Mouse (Mus musculus): ENCODE measurements around the gene Adamts18. TPM values are rescaled to one million over a fixed set of nuclear protein-coding genes. Genes with fewer than 3 reads are reported as not detected.

The Adamts18 gene
- polyA plus RNA-seq, 1 experiment from 2014 or later: 0.48 TPM

GRCm38 (mm10) chr8:113859890-113860683 lies 11.5 kb upstream of the Adamts18 start:
- Histone ChIP-seq H3K36me3 (no peaks in the 10 kb centered on the region), H3K27me3 (replicated peaks) (no peaks in the 10 kb centered on the region), H3K9me3 (no peaks in the 10 kb centered on the region), H3K27ac (no peak overlapping the region), H3K9ac (no peak overlapping the region), H3K4me1 (replicated peaks) (no peaks in the 10 kb centered on the region), H3K4me2 (replicated peaks) (no peak overlapping the region), H3K4me3 (replicated peaks) (no peak overlapping the region)
- WGBS: 82% methylated on average over 12 of the region's 12 CpGs
- peak; percentile 58 for ATAC-seq

DNA sequence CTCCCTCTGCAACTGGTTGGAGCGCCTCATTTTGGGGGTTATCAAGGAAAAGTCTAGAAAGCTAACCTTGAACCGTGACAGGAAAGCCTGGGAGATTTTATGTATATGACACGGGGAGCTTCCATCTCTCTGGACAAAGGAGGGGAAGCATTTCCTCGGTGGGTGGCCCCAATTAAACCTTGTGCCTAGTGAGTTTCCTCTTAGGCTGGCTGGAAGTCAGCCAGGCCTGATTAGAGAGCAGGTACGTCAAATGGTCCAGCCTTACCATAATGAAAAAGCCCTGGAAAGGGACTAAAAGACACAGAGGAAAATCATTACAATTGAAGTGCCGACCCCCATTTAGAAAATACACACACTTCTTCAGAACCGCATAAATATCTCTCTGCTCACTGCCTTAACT lies 10.3 kb upstream of the Adamts18 start:
- no peak overlapping the region for H3K4me3 ChIP-seq (replicated peaks)
- no peaks in the 10 kb centered on the region for H3K4me1 ChIP-seq (replicated peaks)
- no peak overlapping the region for H3K27ac ChIP-seq
- no peaks in the 10 kb centered on the region for H3K27me3 ChIP-seq (replicated peaks)
- 61% methylated on average over 7 of the region's 7 CpGs for WGBS
- H3K4me2 ChIP-seq (replicated peaks): no peak overlapping the region
- no peak overlapping the region for H3K9ac ChIP-seq
- no peaks in the 10 kb centered on the region for H3K9me3 ChIP-seq
- no peaks in the 10 kb centered on the region for H3K36me3 ChIP-seq
- no peak for ATAC-seq

GRCm38 (mm10) chr8:113854622-113855293 lies 6.2 kb upstream of the Adamts18 start:
- H3K27me3 ChIP-seq (replicated peaks): 0 out of 2 replicates have a peak, but pooled peaks cover under 1% of the 10 kb centered on the region
- no peaks in the 10 kb centered on the region for H3K9me3 ChIP-seq
- no peak overlapping the region for H3K9ac ChIP-seq
- 83% methylated on average over 8 of the region's 8 CpGs for WGBS
- no peaks in the 10 kb centered on the region for H3K36me3 ChIP-seq
- no peak for ATAC-seq
- no peak overlapping the region for H3K4me2 ChIP-seq (replicated peaks)
- H3K4me3 ChIP-seq (replicated peaks): no peak overlapping the region
- no peaks in the 10 kb centered on the region for H3K4me1 ChIP-seq (replicated peaks)
- H3K27ac ChIP-seq: no peak overlapping the region

DNA sequence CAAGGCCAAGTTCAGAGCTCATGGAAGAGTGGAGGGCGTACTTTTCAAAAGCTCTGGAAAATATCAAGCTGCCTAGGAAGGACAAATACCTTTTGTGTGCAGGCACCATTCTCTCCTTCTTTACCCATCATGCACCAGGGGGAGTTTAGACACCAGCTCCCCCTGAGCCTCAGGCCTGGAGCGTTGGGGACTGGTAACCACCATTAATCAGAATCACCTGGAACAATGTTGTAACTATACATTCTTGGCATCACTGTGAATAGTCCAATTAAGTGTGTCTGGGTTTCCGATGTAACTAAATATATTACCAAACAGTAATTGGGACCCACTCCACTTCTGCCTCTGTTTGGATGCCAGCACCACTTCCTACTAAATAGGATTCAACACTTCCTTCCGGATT lies 5.2 kb upstream of the Adamts18 start:
- H3K9ac ChIP-seq: no peak overlapping the region
- H3K27me3 ChIP-seq (replicated peaks): peaks cover 10% of the 10 kb centered on the region
- 64% methylated on average over 4 of the region's 4 CpGs for WGBS
- no peaks in the 10 kb centered on the region for H3K9me3 ChIP-seq
- no peaks in the 10 kb centered on the region for H3K4me1 ChIP-seq (replicated peaks)
- no peaks in the 10 kb centered on the region for H3K36me3 ChIP-seq
- no peak overlapping the region for H3K4me2 ChIP-seq (replicated peaks)
- no peak for ATAC-seq
- H3K27ac ChIP-seq: no peak overlapping the region
- no peak overlapping the region for H3K4me3 ChIP-seq (replicated peaks)

DNA sequence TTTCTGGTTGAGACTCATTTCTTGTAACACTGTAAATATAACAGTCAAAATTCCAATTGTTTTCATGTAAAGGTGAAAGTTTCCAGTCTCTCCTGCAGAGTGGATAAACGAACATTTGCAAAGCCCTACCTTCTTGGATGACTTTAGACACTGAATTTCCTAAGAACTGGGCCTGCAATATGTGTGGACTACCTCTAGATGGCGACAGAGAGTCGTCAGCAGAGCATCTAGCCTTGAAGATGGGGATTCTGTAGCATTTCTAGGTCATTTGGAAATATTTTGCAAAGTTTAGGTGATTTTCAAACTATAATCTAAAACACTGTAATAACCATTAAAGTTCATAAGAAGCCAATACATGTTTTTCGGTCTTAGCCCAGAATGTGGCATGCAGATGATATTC lies 3.1 kb upstream of the Adamts18 start:
- Histone ChIP-seq H3K27me3 (replicated peaks) (peaks cover 29% of the 10 kb centered on the region), H3K9ac (no peak overlapping the region), H3K9me3 (no peaks in the 10 kb centered on the region), H3K4me3 (replicated peaks) (no peak overlapping the region), H3K27ac (no peak overlapping the region), H3K4me2 (replicated peaks) (no peak overlapping the region), H3K36me3 (no peaks in the 10 kb centered on the region), H3K4me1 (replicated peaks) (peaks cover 7% of the 10 kb centered on the region)
- WGBS: 47% methylated on average over 4 of the region's 4 CpGs
- no peak for ATAC-seq

DNA sequence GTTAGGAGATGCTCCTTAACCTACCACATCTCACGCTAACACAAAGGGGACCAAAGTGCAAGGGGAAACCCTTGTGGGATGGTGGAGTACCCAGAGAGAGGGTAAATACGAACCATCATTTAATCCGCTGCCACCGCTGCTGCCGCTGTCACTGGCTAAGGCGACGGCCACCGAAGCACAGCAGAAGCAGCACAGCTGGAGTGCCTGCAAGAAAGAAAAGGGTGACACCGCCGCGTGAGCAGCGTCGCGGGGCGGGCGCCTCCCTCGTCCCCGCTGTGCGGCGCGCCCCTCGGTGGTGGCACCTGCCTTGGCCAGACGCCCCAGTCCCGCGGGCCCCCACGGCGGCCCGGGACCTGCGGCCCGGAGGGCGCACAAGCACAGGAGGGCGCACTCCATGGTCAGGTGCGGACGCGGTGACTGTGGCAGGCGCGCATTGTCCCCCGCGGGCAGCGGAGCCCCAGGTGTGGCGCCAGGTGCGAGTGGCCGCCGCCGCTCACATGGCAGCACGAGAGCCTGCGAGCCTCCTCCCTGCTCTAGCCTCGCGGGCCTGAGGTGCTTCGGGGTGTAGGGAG lies 371 bp downstream of the Adamts18 start:
- peaks cover 7% of the 10 kb centered on the region for H3K4me1 ChIP-seq (replicated peaks)
- peak overlapping the region; percentile 18 for H3K9ac ChIP-seq
- ATAC-seq: peak; percentile 51
- peak overlapping the region; percentile 90 for H3K4me2 ChIP-seq (replicated peaks)
- H3K27ac ChIP-seq: no peak overlapping the region
- no peaks in the 10 kb centered on the region for H3K36me3 ChIP-seq
- H3K4me3 ChIP-seq (replicated peaks): peak overlapping the region; percentile 38
- H3K9me3 ChIP-seq: no peaks in the 10 kb centered on the region
- under 1% methylated on average over 50 of the region's 50 CpGs for WGBS
- H3K27me3 ChIP-seq (replicated peaks): peaks cover 30% of the 10 kb centered on the region

GRCm38 (mm10) chr8:113847606-113848080 lies 895 bp downstream of the Adamts18 start:
- H3K9ac ChIP-seq: no peak overlapping the region
- no peaks in the 10 kb centered on the region for H3K36me3 ChIP-seq
- WGBS: 16% methylated on average over 12 of the region's 12 CpGs
- peak overlapping the region; percentile 90 for H3K4me2 ChIP-seq (replicated peaks)
- H3K4me3 ChIP-seq (replicated peaks): peak overlapping the region; percentile 38
- H3K9me3 ChIP-seq: no peaks in the 10 kb centered on the region
- no peak for ATAC-seq
- peaks cover 7% of the 10 kb centered on the region for H3K4me1 ChIP-seq (replicated peaks)
- peaks cover 30% of the 10 kb centered on the region for H3K27me3 ChIP-seq (replicated peaks)
- no peak overlapping the region for H3K27ac ChIP-seq

GRCm38 (mm10) chr8:113846669-113847068 lies 1.9 kb downstream of the Adamts18 start:
- H3K27me3 ChIP-seq (replicated peaks): peaks cover 30% of the 10 kb centered on the region
- H3K36me3 ChIP-seq: no peaks in the 10 kb centered on the region
- no peak overlapping the region for H3K27ac ChIP-seq
- H3K4me3 ChIP-seq (replicated peaks): no peak overlapping the region
- no peak overlapping the region for H3K4me2 ChIP-seq (replicated peaks)
- WGBS: 75% methylated on average over 5 of the region's 5 CpGs
- no peak overlapping the region for H3K9ac ChIP-seq
- no peak for ATAC-seq
- peaks cover 7% of the 10 kb centered on the region for H3K4me1 ChIP-seq (replicated peaks)
- no peaks in the 10 kb centered on the region for H3K9me3 ChIP-seq

GRCm38 (mm10) chr8:113844801-113845301 lies 3.7 kb downstream of the Adamts18 start:
- Histone ChIP-seq H3K36me3 (no peaks in the 10 kb centered on the region), H3K9ac (no peak overlapping the region), H3K27me3 (replicated peaks) (peaks cover 30% of the 10 kb centered on the region), H3K4me1 (replicated peaks) (peaks cover 7% of the 10 kb centered on the region), H3K4me2 (replicated peaks) (peak overlapping the region; percentile 3; the same call in 1 of the 2 replicates), H3K27ac (no peak overlapping the region), H3K9me3 (no peaks in the 10 kb centered on the region), H3K4me3 (replicated peaks) (no peak overlapping the region)
- WGBS: 32% methylated on average over 20 of the region's 20 CpGs
- ATAC-seq: no peak

- no peaks in the 10 kb centered on the region for H3K36me3 ChIP-seq
- no peak overlapping the region for H3K9ac ChIP-seq
- H3K27me3 ChIP-seq (replicated peaks): no peaks in the 10 kb centered on the region
- H3K4me3 ChIP-seq (replicated peaks): no peak overlapping the region
- H3K4me2 ChIP-seq (replicated peaks): no peak overlapping the region
- no peak overlapping the region for H3K27ac ChIP-seq
- no peak for ATAC-seq
- WGBS: 85% methylated on average over 6 of the region's 6 CpGs
- H3K4me1 ChIP-seq (replicated peaks): 0 out of 2 replicates have a peak, but pooled peaks cover 3% of the 10 kb centered on the region
- no peaks in the 10 kb centered on the region for H3K9me3 ChIP-seq
Observed at GRCm38 (mm10) chr8:113838211-113838610, 10.3 kb downstream of the Adamts18 start.

DNA sequence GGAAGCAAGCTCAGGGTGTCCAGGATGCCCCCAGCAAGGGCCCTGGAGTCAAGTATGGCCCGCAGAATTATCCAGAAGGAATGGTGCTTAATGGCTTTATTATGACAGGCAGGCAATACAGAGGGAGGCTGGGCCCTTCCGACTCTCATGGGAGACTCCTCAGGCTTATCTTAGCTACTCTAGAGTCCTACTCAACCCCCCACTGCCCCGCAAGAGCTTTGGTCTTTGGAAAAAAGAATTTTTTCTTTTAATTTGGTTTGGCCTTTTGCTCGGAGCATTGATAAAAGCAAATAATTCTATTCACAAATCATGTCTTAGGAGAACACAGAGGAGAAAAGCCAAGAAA lies 11.0 kb downstream of the Adamts18 start:
- no peak overlapping the region for H3K27ac ChIP-seq
- H3K27me3 ChIP-seq (replicated peaks): no peaks in the 10 kb centered on the region
- H3K4me2 ChIP-seq (replicated peaks): no peak overlapping the region
- WGBS: 49% methylated on average over 4 of the region's 4 CpGs
- ATAC-seq: no peak
- no peaks in the 10 kb centered on the region for H3K9me3 ChIP-seq
- no peak overlapping the region for H3K4me3 ChIP-seq (replicated peaks)
- H3K4me1 ChIP-seq (replicated peaks): 0 out of 2 replicates have a peak, but pooled peaks cover 3% of the 10 kb centered on the region
- H3K36me3 ChIP-seq: no peaks in the 10 kb centered on the region
- H3K9ac ChIP-seq: no peak overlapping the region

DNA sequence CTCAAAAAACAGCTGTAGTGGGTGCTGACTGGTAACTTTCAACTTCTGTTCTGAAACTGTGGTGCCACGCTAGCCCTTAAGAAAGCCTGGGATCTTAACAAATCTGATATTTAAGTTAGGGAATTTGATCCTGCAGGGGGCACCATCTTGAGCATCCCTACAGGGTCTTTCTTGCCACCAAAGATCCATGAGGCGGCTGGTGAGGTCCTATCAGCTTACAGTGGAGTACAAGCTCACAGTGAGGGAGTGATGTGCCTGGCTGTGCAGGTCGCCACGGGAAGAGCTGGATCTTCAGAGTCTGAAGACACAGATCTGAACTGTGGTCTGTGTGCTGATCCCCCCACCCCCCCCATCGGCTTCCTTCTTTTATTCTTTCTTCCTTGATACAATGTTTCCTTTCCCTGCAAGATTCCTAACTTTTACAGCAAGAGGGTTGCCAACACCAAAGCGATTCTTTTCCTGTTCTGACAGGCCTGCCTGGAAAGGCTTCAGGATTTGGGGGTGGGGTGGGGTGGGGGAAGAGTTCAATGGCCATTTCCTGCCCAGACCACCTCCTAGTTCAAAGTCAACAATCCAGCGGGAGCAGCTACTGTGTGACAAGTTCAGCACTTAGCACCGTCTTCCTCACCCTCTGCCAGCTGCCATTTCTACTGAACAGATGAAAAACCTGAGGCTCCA lies 11.5 kb downstream of the Adamts18 start:
- H3K4me2 ChIP-seq (replicated peaks): no peak overlapping the region
- 0 out of 2 replicates have a peak, but pooled peaks cover 3% of the 10 kb centered on the region for H3K4me1 ChIP-seq (replicated peaks)
- no peaks in the 10 kb centered on the region for H3K9me3 ChIP-seq
- H3K4me3 ChIP-seq (replicated peaks): no peak overlapping the region
- WGBS: 43% methylated on average over 8 of the region's 8 CpGs
- no peaks in the 10 kb centered on the region for H3K27me3 ChIP-seq (replicated peaks)
- no peaks in the 10 kb centered on the region for H3K36me3 ChIP-seq
- no peak for ATAC-seq
- no peak overlapping the region for H3K9ac ChIP-seq
- no peak overlapping the region for H3K27ac ChIP-seq
